Mouse (Mus musculus) embryonic facial prominence, embryonic 10.5 days (tissue): ENCODE measurements around the gene Ppp1r1a. TPM values are rescaled to one million over a fixed set of nuclear protein-coding genes. Genes with fewer than 3 reads are reported as not detected.

ENCODE experiments used
- DNase-seq: peaks from one replicate; pipeline ENCODE4 v3.0.0-alpha.2; 2017; ENCODE audit warnings: low spot score
- H3K27ac ChIP-seq: fragments of 300-500 bp; sonication (generic); replicated peaks from 2 replicates; pipeline ENCODE4 v1.5.1; 2016; ENCODE audit warnings: mild to moderate bottlenecking
- H3K27me3 ChIP-seq: fragments of 300-500 bp; sonication (generic); replicated peaks from 2 replicates; pipeline ENCODE4 v1.6.1; 2016; ENCODE audit warnings: low read depth, mild to moderate bottlenecking; ENCODE audit not compliant: poor library complexity, severe bottlenecking
- H3K36me3 ChIP-seq: fragments of 300-500 bp; sonication (generic); replicated peaks from 2 replicates; pipeline ENCODE4 v1.6.1; 2016; ENCODE audit warnings: mild to moderate bottlenecking, moderate library complexity
- H3K4me1 ChIP-seq: fragments of 300-500 bp; sonication (generic); 2 replicates; pipeline ENCODE4 v1.6.1; 2016
- H3K4me3 ChIP-seq: fragments of 300-500 bp; sonication (generic); 2 replicates; pipeline ENCODE4 v1.5.1; 2016; ENCODE audit warnings: mild to moderate bottlenecking, moderate library complexity
- H3K9me3 ChIP-seq: fragments of 300-500 bp; sonication (generic); 2 replicates; pipeline ENCODE4 v1.6.1; 2016; ENCODE audit warnings: mild to moderate bottlenecking
- WGBS: fragments of 180-500 bp; shearing (Covaris S2); methylation state at CpG from one replicate; pipeline ENCODE4 v1.1.7; 2016; 5-methylcytosine and 5-hydroxymethylcytosine counted together
- polyA plus RNA-seq: library from polyadenylated mRNA; unstranded; fragments of >200 nt; fragmentation: Nextera tagmentation; extraction: Ambion mirVana; gene quantifications from 2 replicates; pipeline ENCODE4 v1.2.1, GENCODE M21; 2016

Gene Ppp1r1a
- polyA plus RNA-seq, 1 experiment from 2014 or later, result 14.3 TPM

DNA sequence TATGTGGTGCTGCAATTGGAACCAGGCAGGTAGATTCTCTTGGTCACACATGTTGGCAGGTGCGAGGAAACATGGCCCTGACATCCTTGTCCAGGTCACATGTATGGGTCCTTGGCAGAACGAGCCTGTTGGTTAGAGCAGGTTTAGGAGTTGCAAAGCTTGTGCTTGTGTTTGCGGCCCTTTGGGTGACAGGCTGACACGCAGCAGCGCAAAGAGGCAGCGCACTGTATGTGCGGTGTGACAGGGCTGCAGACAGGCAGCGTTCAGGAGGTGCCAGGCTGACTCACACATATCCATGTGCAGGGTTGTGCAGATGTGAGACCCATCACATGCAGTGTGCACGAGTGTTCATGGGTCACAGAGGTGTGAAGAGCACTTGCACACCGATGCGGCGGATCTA is 34.1 kb downstream of the Ppp1r1a start:
- WGBS, result 51% methylated on average over 12 of the region's 12 CpGs
- H3K4me1 ChIP-seq, result peaks cover 29% of the 10 kb centered on the region
- H3K4me3 ChIP-seq, result peak overlapping the region; percentile 69
- no peaks in the 10 kb centered on the region for H3K36me3 ChIP-seq
- no peak overlapping the region for H3K27ac ChIP-seq
- no peaks in the 10 kb centered on the region for H3K9me3 ChIP-seq
- DNase-seq, result peak; percentile 13
- peaks cover 86% of the 10 kb centered on the region for H3K27me3 ChIP-seq

DNA sequence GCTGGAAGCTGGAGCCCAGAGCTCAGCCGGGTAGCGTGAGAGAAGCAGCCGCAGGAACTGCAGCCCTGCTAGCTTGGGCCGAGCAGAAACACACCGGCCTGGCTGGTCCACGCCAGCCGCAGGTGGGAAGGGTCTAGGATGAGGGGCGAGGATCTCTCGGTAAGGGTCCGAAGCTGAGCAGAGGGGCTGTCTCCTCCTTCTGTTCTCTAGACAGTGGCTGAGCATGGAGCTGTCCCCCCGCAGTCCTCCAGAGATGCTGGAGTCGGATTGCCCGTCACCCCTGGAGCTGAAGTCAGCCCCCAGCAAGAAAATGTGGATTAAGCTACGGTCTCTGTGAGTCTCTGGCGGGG is 34.6 kb downstream of the Ppp1r1a start:
- Histone ChIP-seq H3K27me3 (peaks cover 84% of the 10 kb centered on the region), H3K36me3 (no peaks in the 10 kb centered on the region), H3K4me3 (peak overlapping the region; percentile 69), H3K4me1 (peaks cover 33% of the 10 kb centered on the region), H3K27ac (peak overlapping the region; percentile 77), H3K9me3 (no peaks in the 10 kb centered on the region)
- WGBS, result 2% methylated on average over 15 of the region's 15 CpGs
- no peak for DNase-seq

DNA sequence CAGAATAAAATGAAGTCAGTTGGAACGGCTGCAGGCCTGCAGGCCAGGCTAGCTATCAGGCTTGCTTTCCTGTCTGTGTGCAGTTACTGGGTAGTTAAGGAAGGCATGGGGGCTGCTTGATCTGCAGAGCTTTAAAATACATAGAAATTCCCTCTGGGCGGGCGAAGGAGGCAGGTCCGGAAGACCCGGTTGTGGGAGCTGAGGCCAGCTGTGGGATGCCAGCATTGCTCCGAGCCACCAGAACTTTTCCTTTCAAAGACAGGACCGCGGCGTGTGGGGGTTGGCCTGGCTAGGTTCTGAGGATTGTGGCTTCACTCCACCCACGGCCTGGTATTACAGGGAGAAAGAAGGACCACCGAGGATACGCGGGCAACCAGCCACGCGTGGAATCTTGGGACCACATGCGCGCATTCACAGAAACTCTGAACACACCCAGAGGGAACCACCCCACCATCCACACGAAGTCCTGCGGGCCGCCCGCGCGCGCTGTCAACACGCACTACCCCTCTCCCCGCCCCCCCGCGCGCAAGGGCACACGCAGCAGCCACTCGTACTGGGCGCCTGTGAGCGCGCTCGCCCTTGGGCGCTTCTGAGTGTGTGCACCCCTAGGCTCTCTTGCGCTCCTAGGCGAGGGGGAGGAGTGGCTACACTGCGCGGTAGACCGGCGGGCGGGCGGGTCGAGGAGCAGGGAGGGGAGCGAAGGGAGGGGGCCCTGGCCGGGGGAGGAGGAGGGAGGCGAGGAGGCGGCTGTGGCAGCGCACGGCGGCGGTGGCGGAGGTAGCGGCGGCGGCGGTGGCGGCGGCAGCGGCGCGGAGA is 35.2 kb downstream of the Ppp1r1a start, which contains the start of gene Pde1b:
TSS of gene Pde1b (plus strand) at position 600 of the 816 bp plus-strand sequence.
- Histone ChIP-seq H3K9me3 (no peaks in the 10 kb centered on the region), H3K27me3 (peaks cover 79% of the 10 kb centered on the region), H3K4me3 (peak within 1 kb of the TSS; percentile 69), H3K4me1 (peaks cover 39% of the 10 kb centered on the region), H3K27ac (peak within 1 kb of the TSS; percentile 77), H3K36me3 (no peaks in the 10 kb centered on the region)
- peak; percentile 82 for DNase-seq
- WGBS, result 1% methylated on average over 61 of the region's 63 CpGs

DNA sequence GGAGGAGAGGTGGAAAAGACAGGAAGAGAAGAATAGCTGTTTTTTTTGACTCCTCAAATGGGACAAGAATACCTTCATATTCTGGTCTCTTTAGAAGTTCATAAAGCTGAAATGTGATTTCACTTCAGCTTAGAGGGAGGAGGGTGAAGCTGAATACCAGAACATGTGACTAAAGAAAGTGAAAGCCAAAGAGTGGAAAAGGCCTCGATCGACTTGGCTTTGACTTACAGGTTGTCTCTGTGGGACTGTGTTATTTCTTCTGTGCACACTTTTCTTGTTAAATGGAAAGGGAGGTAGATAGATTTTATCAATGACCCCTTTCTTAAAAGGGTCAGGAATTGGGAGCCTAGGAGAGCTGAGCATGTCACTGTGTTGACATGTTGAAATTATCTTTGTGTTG is 36.6 kb downstream of the Ppp1r1a start:
- Histone ChIP-seq H3K4me1 (peaks cover 51% of the 10 kb centered on the region), H3K27me3 (peaks cover 77% of the 10 kb centered on the region), H3K4me3 (no peak overlapping the region), H3K36me3 (no peaks in the 10 kb centered on the region), H3K27ac (no peak overlapping the region), H3K9me3 (no peaks in the 10 kb centered on the region)
- DNase-seq, result no peak
- 62% methylated on average over 2 of the region's 2 CpGs for WGBS

DNA sequence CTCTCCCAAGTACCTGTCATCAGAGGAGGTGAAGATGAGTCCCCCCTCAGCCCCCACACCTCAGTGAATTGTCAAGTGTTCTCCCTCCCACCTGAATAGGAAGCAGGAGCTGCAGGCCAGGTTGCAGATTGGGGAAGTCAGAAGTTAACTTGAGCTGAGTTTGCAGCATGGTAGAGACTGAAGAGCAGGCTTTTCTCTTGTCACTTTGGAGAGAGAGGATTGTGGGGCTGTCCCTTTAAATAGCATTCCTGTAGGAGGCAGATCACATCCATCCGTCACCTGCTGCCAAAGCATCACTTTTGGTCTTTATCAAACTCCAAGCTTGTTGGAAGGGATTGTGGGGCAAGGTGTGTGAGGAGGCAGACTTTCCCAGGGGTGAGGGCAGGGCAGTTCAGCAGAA is 37.1 kb downstream of the Ppp1r1a start:
- 61% methylated on average over 1 of the region's 1 CpGs for WGBS
- H3K36me3 ChIP-seq, result no peaks in the 10 kb centered on the region
- H3K27me3 ChIP-seq, result peaks cover 73% of the 10 kb centered on the region
- H3K9me3 ChIP-seq, result no peaks in the 10 kb centered on the region
- no peak overlapping the region for H3K27ac ChIP-seq
- peaks cover 51% of the 10 kb centered on the region for H3K4me1 ChIP-seq
- no peak overlapping the region for H3K4me3 ChIP-seq
- no peak for DNase-seq

DNA sequence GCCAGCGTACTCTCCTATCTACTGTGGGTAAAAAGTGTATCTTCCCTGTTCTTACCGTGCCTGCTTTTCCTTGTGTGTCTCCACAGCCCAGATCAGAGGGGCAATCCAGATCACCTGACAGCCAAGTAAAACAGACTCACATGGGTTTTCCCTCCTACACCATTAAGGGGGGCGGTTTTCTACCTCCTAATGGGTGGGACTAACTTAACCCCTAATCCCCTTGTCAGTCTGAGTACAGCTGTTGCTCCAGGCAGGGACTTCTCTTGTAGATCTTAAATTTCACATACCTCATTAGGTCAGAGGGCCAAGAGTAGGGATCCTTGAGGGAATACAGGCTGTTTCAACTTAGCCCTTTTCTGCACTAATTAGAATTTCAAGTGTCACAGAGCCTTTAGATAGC is 39.6 kb downstream of the Ppp1r1a start:
- WGBS, result 28% methylated on average over 3 of the region's 3 CpGs

DNA sequence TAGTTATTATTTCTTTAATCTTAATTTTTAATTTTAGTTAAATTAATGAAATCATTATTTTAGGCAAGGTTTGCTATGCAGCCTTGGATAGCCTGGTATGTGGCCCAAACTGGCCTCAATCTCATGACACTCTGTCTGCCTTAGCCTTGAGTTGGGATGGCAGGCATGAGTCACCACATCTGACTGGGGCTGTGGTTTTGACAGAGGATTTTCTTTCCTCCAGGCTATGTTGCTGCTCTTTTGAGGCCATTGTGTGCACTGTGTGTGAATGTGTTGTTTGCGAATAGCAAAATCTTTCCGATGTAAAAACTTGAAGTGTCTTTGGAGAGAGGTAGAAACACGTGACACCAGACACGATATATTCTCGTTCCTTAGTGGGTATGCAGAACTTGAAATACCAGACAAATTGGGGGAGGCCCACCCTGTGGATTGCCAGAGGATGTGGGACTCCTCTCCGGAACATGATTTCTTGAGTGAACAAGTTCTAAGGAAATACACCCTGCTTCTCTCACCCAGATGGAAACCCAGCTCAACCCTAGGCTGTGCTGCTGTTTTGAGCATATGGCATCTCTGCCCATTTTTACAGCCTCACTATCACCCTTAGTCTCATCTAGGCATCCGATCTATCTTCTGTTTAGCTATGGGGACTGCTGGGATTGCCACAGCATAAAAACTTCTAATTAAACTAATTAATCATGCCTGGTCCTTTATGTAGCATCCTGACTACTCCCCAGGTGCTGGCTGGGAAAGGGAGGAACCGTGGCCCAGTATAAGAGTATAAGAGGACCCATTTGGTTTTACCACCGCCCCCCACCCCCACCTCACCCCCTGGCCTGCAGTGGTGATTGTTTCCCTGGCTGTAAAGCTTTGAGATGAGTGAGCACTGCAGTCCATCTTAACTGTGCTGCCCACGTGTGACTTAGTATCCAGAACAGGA is 41.3 kb downstream of the Ppp1r1a start:
- peaks cover 45% of the 10 kb centered on the region for H3K4me1 ChIP-seq
- H3K27me3 ChIP-seq, result peaks cover 37% of the 10 kb centered on the region
- no peak overlapping the region for H3K4me3 ChIP-seq
- no peak for DNase-seq
- WGBS, result 75% methylated on average over 10 of the region's 10 CpGs
- no peaks in the 10 kb centered on the region for H3K36me3 ChIP-seq
- no peaks in the 10 kb centered on the region for H3K9me3 ChIP-seq
- no peak overlapping the region for H3K27ac ChIP-seq

More for the DNA sequence above, 39.6 kb downstream of the Ppp1r1a start:
- Histone ChIP-seq H3K4me3 (no peak overlapping the region), H3K4me1 (peaks cover 50% of the 10 kb centered on the region), H3K27me3 (peaks cover 54% of the 10 kb centered on the region), H3K27ac (0 out of 2 replicates have a peak overlapping the region, but pooled peaks have one; percentile 30), H3K36me3 (no peaks in the 10 kb centered on the region), H3K9me3 (no peaks in the 10 kb centered on the region)
- DNase-seq, result peak; percentile 55

DNA sequence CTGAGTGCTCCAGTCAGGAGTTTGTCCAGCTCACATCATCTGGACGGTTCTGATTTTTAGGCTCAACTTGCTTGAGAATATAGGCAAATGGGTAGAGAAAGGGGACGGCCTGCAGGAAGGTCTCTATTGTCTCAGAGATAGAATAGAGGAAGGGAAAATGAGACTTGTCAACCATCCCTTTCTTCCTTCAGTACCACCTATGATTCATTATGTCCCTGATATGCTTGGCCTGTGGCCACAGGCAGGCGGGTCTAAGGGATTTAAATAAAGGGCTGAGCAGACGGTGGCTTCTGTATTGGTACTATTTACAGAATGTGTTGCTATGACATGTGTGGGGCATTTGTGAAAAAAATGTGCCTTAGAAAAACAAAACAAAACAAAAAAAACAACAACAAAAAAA is 49.5 kb downstream of the Ppp1r1a start:
- no peak for DNase-seq
- Histone ChIP-seq H3K36me3 (no peaks in the 10 kb centered on the region), H3K4me3 (no peak overlapping the region), H3K27ac (no peak overlapping the region), H3K4me1 (peaks cover 14% of the 10 kb centered on the region), H3K27me3 (no peaks in the 10 kb centered on the region), H3K9me3 (no peaks in the 10 kb centered on the region)
- 73% methylated on average over 4 of the region's 4 CpGs for WGBS

DNA sequence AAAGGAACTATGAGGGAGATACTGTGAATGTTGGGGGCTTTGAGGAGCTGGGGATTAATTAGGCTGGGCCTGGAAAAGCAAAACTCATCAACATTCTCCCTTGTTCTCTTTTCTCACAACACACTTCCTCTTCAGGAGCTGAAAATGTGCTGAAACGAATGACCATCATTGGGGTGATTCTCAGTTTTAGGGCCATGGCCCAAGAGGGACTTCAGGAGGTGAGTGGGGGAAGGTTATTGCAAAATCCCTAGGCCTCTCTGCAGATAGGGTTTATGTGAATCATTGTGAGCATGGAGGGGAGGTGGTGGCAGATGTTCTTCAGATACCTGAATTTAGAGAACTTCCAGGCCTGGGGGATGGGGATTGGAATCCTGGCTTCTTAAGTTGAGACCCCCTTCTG is 51.1 kb downstream of the Ppp1r1a start:
- Histone ChIP-seq H3K9me3 (no peaks in the 10 kb centered on the region), H3K36me3 (no peaks in the 10 kb centered on the region), H3K27ac (no peak overlapping the region), H3K4me3 (no peak overlapping the region), H3K4me1 (peaks cover 7% of the 10 kb centered on the region), H3K27me3 (no peaks in the 10 kb centered on the region)
- WGBS, result 53% methylated on average over 1 of the region's 1 CpGs
- DNase-seq, result no peak

DNA sequence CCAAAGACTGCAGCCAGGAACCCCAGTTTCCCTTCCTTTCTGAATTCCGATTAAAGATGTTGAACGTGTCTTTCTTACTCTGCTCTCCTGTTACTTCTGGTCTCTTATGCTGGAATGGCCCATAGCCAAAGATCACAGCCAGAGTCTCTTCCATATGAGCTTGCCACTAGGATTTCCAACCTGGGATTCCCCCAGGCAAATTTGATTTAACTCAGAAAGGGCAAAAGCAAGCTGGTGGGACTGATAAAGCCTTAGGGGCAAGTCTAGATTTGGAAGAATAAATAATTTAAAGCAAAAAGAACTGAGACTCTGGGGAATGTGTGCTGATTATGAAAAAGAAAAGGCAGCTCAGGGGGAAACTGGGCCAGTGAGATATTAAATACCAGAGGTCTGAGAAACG is 52.7 kb downstream of the Ppp1r1a start:
- DNase-seq, result no peak
- Histone ChIP-seq H3K4me1 (peaks cover 7% of the 10 kb centered on the region), H3K27ac (no peak overlapping the region), H3K27me3 (no peaks in the 10 kb centered on the region), H3K4me3 (no peak overlapping the region), H3K36me3 (no peaks in the 10 kb centered on the region), H3K9me3 (no peaks in the 10 kb centered on the region)
- 71% methylated on average over 3 of the region's 3 CpGs for WGBS

DNA sequence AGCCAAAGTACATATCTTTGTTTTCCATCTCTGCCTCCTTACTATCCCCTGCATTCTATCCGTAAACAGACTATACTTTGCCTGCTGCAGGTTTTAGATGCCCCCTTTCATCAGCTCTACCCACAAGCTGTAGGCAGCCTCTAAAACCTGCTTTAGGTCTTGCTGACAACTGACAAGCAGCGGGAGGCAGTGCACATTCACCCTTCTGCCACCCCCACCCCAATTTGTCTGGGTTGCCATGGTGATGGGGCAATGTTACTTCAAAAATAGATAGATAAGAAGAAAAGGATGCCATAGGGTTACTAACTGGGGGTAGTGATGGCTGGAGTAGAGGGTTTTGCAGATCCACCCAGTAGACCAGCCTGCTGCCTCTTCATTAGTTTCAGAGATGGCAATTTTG is 53.3 kb downstream of the Ppp1r1a start:
- peaks cover 7% of the 10 kb centered on the region for H3K4me1 ChIP-seq
- WGBS, result 73% methylated on average over 2 of the region's 2 CpGs
- H3K27me3 ChIP-seq, result no peaks in the 10 kb centered on the region
- H3K9me3 ChIP-seq, result no peaks in the 10 kb centered on the region
- H3K4me3 ChIP-seq, result no peak overlapping the region
- H3K36me3 ChIP-seq, result no peaks in the 10 kb centered on the region
- H3K27ac ChIP-seq, result no peak overlapping the region
- DNase-seq, result no peak

DNA sequence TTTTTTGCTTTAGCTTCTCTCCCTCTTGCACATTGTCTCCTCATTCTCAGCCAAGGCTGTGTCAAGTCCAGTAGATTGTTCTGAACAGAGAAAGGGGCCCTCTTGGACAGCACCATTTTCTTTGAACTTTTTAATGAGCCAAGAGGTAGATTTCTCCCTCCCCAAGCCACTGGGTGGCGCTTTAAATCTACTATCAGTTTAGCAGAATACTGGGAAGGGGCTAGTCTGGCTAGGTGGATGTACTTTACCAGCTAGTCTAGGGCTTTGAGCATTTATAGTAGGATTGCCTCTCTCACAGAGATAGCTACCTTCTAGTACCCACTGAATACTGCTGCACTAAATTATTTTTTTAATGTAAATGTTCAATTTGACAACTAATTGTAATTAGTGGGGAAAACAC is 55.3 kb downstream of the Ppp1r1a start:
- 2% methylated on average over 1 of the region's 1 CpGs for WGBS
- no peak overlapping the region for H3K4me3 ChIP-seq
- peak; percentile 57 for DNase-seq
- no peaks in the 10 kb centered on the region for H3K27me3 ChIP-seq
- no peak overlapping the region for H3K27ac ChIP-seq
- no peaks in the 10 kb centered on the region for H3K36me3 ChIP-seq
- H3K9me3 ChIP-seq, result no peaks in the 10 kb centered on the region
- peaks cover 7% of the 10 kb centered on the region for H3K4me1 ChIP-seq
